Comparison of ENCODE assay signal across 33 mouse cellular contexts in genomic region chr17:86976387-86976786, GRCm38 (mm10). TPM values are rescaled to one million over a fixed set of nuclear protein-coding genes. Genes with fewer than 3 reads are reported as not detected.
DNase-seq lines count a peak whose midpoint lies in the region; ATAC-seq and TF ChIP-seq lines count a peak whose summit lies in the region.
"Had no signal": no experiment of that assay in that cellular context is flagged by ENCODE, and none has a peak within 500 bp of the region (broad histone marks: within the 10 kb centered on the region; RNA-seq: fewer than 3 reads in every experiment).

No protein-coding gene starts in this region.

- no peak for TF ChIP-seq POLR2A in spleen, adult 2 months (IDR thresholded peaks at IDR 0.05; ENCODE audit: low read depth, low read length)
- no peak for TF ChIP-seq POLR2A in ES-Bruce4 (IDR thresholded peaks at IDR 0.05; ENCODE audit: insufficient read depth, low read length)
- TF ChIP-seq POLR2A in bone marrow macrophage, adult 2 months (IDR thresholded peaks at IDR 0.05; ENCODE audit: borderline replicate concordance, low read depth, low read length): no peak

- H3K9me3 ChIP-seq in ES-Bruce4 (replicated peaks; ENCODE audit: control insufficient read depth, insufficient read depth, low read length, poor library complexity, severe bottlenecking): no peaks in the 10 kb centered on the region
- H3K9me3 ChIP-seq: embryonic facial prominence, embryonic 13.5 days; forebrain, embryonic 13.5 days; heart, embryonic 15.5 days; kidney, embryonic 15.5 days; limb, embryonic 13.5 days; liver, embryonic 13.5 days; midbrain, embryonic 13.5 days; neural tube, embryonic 12.5 days; stomach, embryonic 15.5 days had no signal

- no peak overlapping the region for H3K4me3 ChIP-seq in spleen, adult 2 months (ENCODE audit: extremely low read depth, insufficient read depth, insufficient read length)
- no peak overlapping the region for H3K4me3 ChIP-seq in ES-Bruce4 (ENCODE audit: low read depth, low read length)
- no peak overlapping the region for H3K4me3 ChIP-seq in bone marrow macrophage, adult 2 months (ENCODE audit: insufficient read depth, low read length)
- H3K4me3 ChIP-seq: embryonic facial prominence, embryonic 13.5 days; erythroblast, embryonic 14.5 days; forebrain, embryonic 13.5 days; gastrocnemius, adult 2 months; heart, embryonic 15.5 days; kidney, embryonic 15.5 days; limb, embryonic 13.5 days; liver, embryonic 13.5 days; megakaryocyte, embryonic 14.5 days; midbrain, embryonic 13.5 days; neural tube, embryonic 12.5 days; stomach, embryonic 15.5 days had no signal

- WGBS in spleen, adult 2 months: 51% methylated on average over 10 of the region's 10 CpGs

- no peak for DNase-seq in spleen, adult 2 months (ENCODE audit: low read depth in 1 of 2, low spot score in 2 of 2)
- no peak for DNase-seq in spleen, adult 12 weeks (ENCODE audit: low spot score)
- DNase-seq in cerebellum, adult 11 months: no peak
- DNase-seq in right cerebral cortex, adult 2 months (ENCODE audit: low spot score in 2 of 2): no peak
- DNase-seq: adrenal gland, postnatal 36 days; cerebellum, adult 11-12 months; cerebellum, postnatal 25 days; gastrocnemius, adult 2 months; heart, postnatal 4 days; kidney, adult 11 months; kidney, postnatal 4 days; liver, embryonic 13.5 days; lung, embryonic 14.5 days had no signal

- H3K36me3 ChIP-seq in spleen, adult 2 months (ENCODE audit: control insufficient read depth, insufficient read depth, low read length): peaks cover 5% of the 10 kb centered on the region; the same call in 1 of the 2 replicates
- H3K36me3 ChIP-seq in ES-Bruce4 (ENCODE audit: control insufficient read depth, insufficient read depth, low read length, poor library complexity, severe bottlenecking): 0 out of 2 replicates have a peak, but pooled peaks cover 3% of the 10 kb centered on the region
- H3K36me3 ChIP-seq: liver, embryonic 13.5 days; stomach, embryonic 15.5 days had no signal

- peaks cover 20% of the 10 kb centered on the region; the same call in 1 of the 2 replicates for H3K4me1 ChIP-seq in spleen, adult 2 months (ENCODE audit: control insufficient read depth, insufficient read depth, insufficient read length)
- H3K4me1 ChIP-seq in ES-Bruce4 (ENCODE audit: control insufficient read depth, insufficient read depth, low read length): peaks cover 4% of the 10 kb centered on the region
- peaks cover 50% of the 10 kb centered on the region for H3K4me1 ChIP-seq in bone marrow macrophage, adult 2 months (ENCODE audit: control insufficient read depth, insufficient read depth, low read length)
- H3K4me1 ChIP-seq: kidney, embryonic 15.5 days; liver, embryonic 13.5 days; midbrain, embryonic 13.5 days; neural tube, embryonic 12.5 days; stomach, embryonic 15.5 days had no signal

- TF ChIP-seq EP300 in ES-Bruce4 (IDR thresholded peaks at IDR 0.05; ENCODE audit: insufficient read depth, low read depth, low read length): 0 out of 2 replicates have a peak, but pooled peaks have one; percentile 57

- peak; percentile 77 for ATAC-seq in CD4-positive, CD25-positive, alpha-beta regulatory T cell, adult 4 months
- ATAC-seq in megakaryocyte, adult 5-6 weeks (ENCODE audit: poor library complexity, severe bottlenecking): no peak
- ATAC-seq: forebrain, embryonic 13.5 days; hindbrain, embryonic 16.5 days; midbrain, embryonic 13.5 days had no signal

- H3K27ac ChIP-seq in spleen, adult 2 months (ENCODE audit: insufficient read depth, low read length): peak overlapping the region; percentile 53
- peak overlapping the region; percentile 30; the same call in 1 of the 2 replicates for H3K27ac ChIP-seq in ES-Bruce4 (ENCODE audit: insufficient read depth, low read length)
- H3K27ac ChIP-seq in bone marrow macrophage, adult 2 months (ENCODE audit: insufficient read depth, low read depth, low read length): peak overlapping the region; percentile 78
- H3K27ac ChIP-seq: embryonic facial prominence, embryonic 13.5 days; forebrain, embryonic 13.5 days; gastrocnemius, adult 2 months; heart, embryonic 15.5 days; kidney, embryonic 15.5 days; limb, embryonic 13.5 days; liver, embryonic 13.5 days; midbrain, embryonic 13.5 days; neural tube, embryonic 12.5 days; stomach, embryonic 15.5 days had no signal

- H3K9ac ChIP-seq in ES-Bruce4 (ENCODE audit: low read depth, poor library complexity, severe bottlenecking): no peak overlapping the region
- H3K9ac ChIP-seq: embryonic facial prominence, embryonic 13.5 days; forebrain, embryonic 13.5 days; heart, embryonic 15.5 days; kidney, embryonic 15.5 days; limb, embryonic 13.5 days; liver, embryonic 13.5 days; lung, embryonic 14.5 days; midbrain, embryonic 13.5 days; neural tube, embryonic 12.5 days; stomach, embryonic 15.5 days had no signal

- no peaks in the 10 kb centered on the region for H3K27me3 ChIP-seq in spleen, adult 2 months (ENCODE audit: control insufficient read depth, insufficient read depth, low read length)
- no peaks in the 10 kb centered on the region for H3K27me3 ChIP-seq in ES-Bruce4 (ENCODE audit: control insufficient read depth, insufficient read depth, low read length, poor library complexity, severe bottlenecking)
- H3K27me3 ChIP-seq: embryonic facial prominence, embryonic 13.5 days; forebrain, embryonic 13.5 days; heart, embryonic 15.5 days; kidney, embryonic 15.5 days; limb, embryonic 13.5 days; liver, embryonic 13.5 days; midbrain, embryonic 13.5 days; neural tube, embryonic 12.5 days; stomach, embryonic 15.5 days had no signal

- TF ChIP-seq CTCF in spleen, adult 2 months (IDR thresholded peaks at IDR 0.05; ENCODE audit: extremely low read depth, insufficient read depth, insufficient read length, insufficient replicate concordance): no peak
- TF ChIP-seq CTCF in ES-Bruce4 (IDR thresholded peaks at IDR 0.05; ENCODE audit: low read depth, low read length): no peak
- no peak for TF ChIP-seq CTCF in bone marrow macrophage, adult 2 months (IDR thresholded peaks at IDR 0.05; ENCODE audit: low read depth, low read length)

RNA-seq across cellular contexts. Expression of gene Rhoq, which starts 13.5 kb away (rescaled TPM):
- 18.7 and 22.8 TPM in 2 replicates for polyA plus RNA-seq in spleen, adult 2 months (2012; rRNA removed)
- 1 to 10 TPM; 4.2 TPM for polyA plus RNA-seq in CD4-positive, CD25-positive, alpha-beta regulatory T cell, adult 4 months (2017; shearing (Covaris generic))
- polyA plus RNA-seq in ES-Bruce4 (2011; ENCODE audit: insufficient read depth, insufficient read length, low read depth, missing spikeins): 42.1 and 47.1 TPM in 2 replicates
- polyA plus RNA-seq in bone marrow macrophage, adult 2 months (2012; ENCODE audit: insufficient read depth, insufficient read length, missing spikeins): 45.7 and 50.2 TPM in 2 replicates
- 16.5 and 25.2 TPM in 2 replicates for total RNA-seq in megakaryocyte, adult 5-6 weeks (2015)
- 16.5 and 17.8 TPM in 2 replicates for total RNA-seq in megakaryocyte, adult 5-6 weeks (2017)

RNA-seq across cellular contexts. Expression of gene Atp6v1e2, which starts 28.7 kb away (rescaled TPM):
- polyA plus RNA-seq in spleen, adult 2 months (2012; rRNA removed): not detected in 2 replicates
- not detected for polyA plus RNA-seq in CD4-positive, CD25-positive, alpha-beta regulatory T cell, adult 4 months (2017; shearing (Covaris generic))
- 0.48 TPM in 1 of 2 replicates, not detected in the other for polyA plus RNA-seq in ES-Bruce4 (2011; ENCODE audit: insufficient read depth, insufficient read length, low read depth, missing spikeins)
- polyA plus RNA-seq in bone marrow macrophage, adult 2 months (2012; ENCODE audit: insufficient read depth, insufficient read length, missing spikeins): not detected in 2 replicates
- total RNA-seq in megakaryocyte, adult 5-6 weeks (2015): not detected in 2 replicates
- total RNA-seq in megakaryocyte, adult 5-6 weeks (2017): not detected in 2 replicates
- total RNA-seq: adrenal gland, adult 18-20 months; adrenal gland, postnatal 36 days; gastrocnemius, adult 2 months; granulocyte monocyte progenitor cell, adult 5-6 weeks; heart, postnatal 4 days; monocyte, adult 5-6 weeks had no signal
- polyA plus RNA-seq: C2C12; embryonic facial prominence, embryonic 13.5 days; erythroblast, embryonic 14.5 days; forebrain, embryonic 13.5 days; kidney, embryonic 15.5 days; limb, embryonic 13.5 days; liver, embryonic 13.5 days; lung, embryonic 14.5 days; midbrain, embryonic 13.5 days; neural tube, embryonic 12.5 days; stomach, embryonic 15.5 days had no signal

RNA-seq across cellular contexts. Expression of gene Pigf, which starts 48.8 kb away (rescaled TPM):
- polyA plus RNA-seq in spleen, adult 2 months (2012; rRNA removed): 2.1 and 2.2 TPM in 2 replicates
- 10 to 100 TPM; 20.4 to 22.1 TPM for polyA plus RNA-seq in CD4-positive, CD25-positive, alpha-beta regulatory T cell, adult 4 months (2017; shearing (Covaris generic))
- polyA plus RNA-seq in ES-Bruce4 (2011; ENCODE audit: insufficient read depth, insufficient read length, low read depth, missing spikeins): 51.7 and 58.3 TPM in 2 replicates
- polyA plus RNA-seq in bone marrow macrophage, adult 2 months (2012; ENCODE audit: insufficient read depth, insufficient read length, missing spikeins): 9.6 and 12.6 TPM in 2 replicates
- total RNA-seq in megakaryocyte, adult 5-6 weeks (2015): 21.6 and 25.4 TPM in 2 replicates
- total RNA-seq in megakaryocyte, adult 5-6 weeks (2017): 27.7 and 32.1 TPM in 2 replicates

RNA-seq across cellular contexts. Expression of gene Cript, which starts 49.0 kb away (rescaled TPM):
- 3.9 and 5.0 TPM in 2 replicates for polyA plus RNA-seq in spleen, adult 2 months (2012; rRNA removed)
- 100 to 1,000 TPM in 1 of 2 experiments, 10 to 100 TPM in 1; 93.3 to 104 TPM for polyA plus RNA-seq in CD4-positive, CD25-positive, alpha-beta regulatory T cell, adult 4 months (2017; shearing (Covaris generic))
- polyA plus RNA-seq in ES-Bruce4 (2011; ENCODE audit: insufficient read depth, insufficient read length, low read depth, missing spikeins): 55.7 and 60.6 TPM in 2 replicates
- 60.7 and 69.6 TPM in 2 replicates for polyA plus RNA-seq in bone marrow macrophage, adult 2 months (2012; ENCODE audit: insufficient read depth, insufficient read length, missing spikeins)
- total RNA-seq in megakaryocyte, adult 5-6 weeks (2015): 135 and 148 TPM in 2 replicates
- 71.6 and 93.9 TPM in 2 replicates for total RNA-seq in megakaryocyte, adult 5-6 weeks (2017)

RNA-seq across cellular contexts. Expression of gene Tmem247, which starts 59.2 kb away (rescaled TPM):
- not detected in 2 replicates for polyA plus RNA-seq in spleen, adult 2 months (2012; rRNA removed)
- not detected for polyA plus RNA-seq in CD4-positive, CD25-positive, alpha-beta regulatory T cell, adult 4 months (2017; shearing (Covaris generic))
- polyA plus RNA-seq in ES-Bruce4 (2011; ENCODE audit: insufficient read depth, insufficient read length, low read depth, missing spikeins): not detected in 2 replicates
- polyA plus RNA-seq in bone marrow macrophage, adult 2 months (2012; ENCODE audit: insufficient read depth, insufficient read length, missing spikeins): not detected in 2 replicates
- total RNA-seq in megakaryocyte, adult 5-6 weeks (2015): not detected in 2 replicates
- not detected in 2 replicates for total RNA-seq in megakaryocyte, adult 5-6 weeks (2017)
- total RNA-seq: adrenal gland, adult 18-20 months; adrenal gland, postnatal 36 days; gastrocnemius, adult 2 months; granulocyte monocyte progenitor cell, adult 5-6 weeks; heart, postnatal 4 days; left cerebral cortex, postnatal 25 days; monocyte, adult 5-6 weeks had no signal
- polyA plus RNA-seq: C2C12; embryonic facial prominence, embryonic 13.5 days; erythroblast, embryonic 14.5 days; forebrain, embryonic 13.5 days; heart, embryonic 15.5 days; hindbrain, embryonic 16.5 days; kidney, embryonic 15.5 days; limb, embryonic 13.5 days; liver, embryonic 13.5 days; lung, embryonic 14.5 days; midbrain, embryonic 13.5 days; neural tube, embryonic 12.5 days; stomach, embryonic 15.5 days had no signal
